Mouse (Mus musculus): ENCODE data around the gene Zbtb8b.
"Not testable (repeated sequence)": the region's sequence is repeated elsewhere in the genome, so short reads cannot be mapped to it uniquely, and the experiment has no call there.

Gene Zbtb8b

GRCm38 (mm10) chr4:129418321-129418720 is 22.3 kb downstream of the Zbtb8b start:
- intact Hi-C loops (cut with DNase I), result no loop called here

GRCm38 (mm10) chr4:129416478-129416877 is 24.2 kb downstream of the Zbtb8b start:
- intact Hi-C loops (cut with DNase I), result no loop called here

- intact Hi-C loops (cut with DNase I), result no loop called here
Observed at GRCm38 (mm10) chr4:129415892-129416291, 24.8 kb downstream of the Zbtb8b start.

GRCm38 (mm10) chr4:129410991-129411390 is 29.7 kb downstream of the Zbtb8b start:
- intact Hi-C loops (cut with DNase I), result no loop called here

- intact Hi-C loops (cut with DNase I), result not testable (repeated sequence)
Observed at GRCm38 (mm10) chr4:129410532-129410931, 30.1 kb downstream of the Zbtb8b start.

GRCm38 (mm10) chr4:129406447-129406846 is 34.2 kb downstream of the Zbtb8b start:
- intact Hi-C loops (cut with DNase I), result no loop called here

GRCm38 (mm10) chr4:129399813-129400212 is 40.8 kb downstream of the Zbtb8b start:
- intact Hi-C loops (cut with DNase I), result no loop called here

GRCm38 (mm10) chr4:129396960-129397359 is 43.7 kb downstream of the Zbtb8b start:
- intact Hi-C loops (cut with DNase I), result no loop called here

- intact Hi-C loops (cut with DNase I), result no loop called here
Observed at GRCm38 (mm10) chr4:129394089-129394870, 46.4 kb downstream of the Zbtb8b start.

GRCm38 (mm10) chr4:129390936-129391557 is 49.6 kb downstream of the Zbtb8b start:
- intact Hi-C loops (cut with DNase I), result no loop called here

GRCm38 (mm10) chr4:129390216-129390743 is 50.4 kb downstream of the Zbtb8b start:
- intact Hi-C loops (cut with DNase I), result no loop called here

- intact Hi-C loops (cut with DNase I), result no loop called here
Observed at GRCm38 (mm10) chr4:129388404-129388803, 52.2 kb downstream of the Zbtb8b start.

- intact Hi-C loops (cut with DNase I), result no loop called here
Observed at GRCm38 (mm10) chr4:129386989-129387388, 53.7 kb downstream of the Zbtb8b start.

GRCm38 (mm10) chr4:129386269-129386946 is 54.2 kb downstream of the Zbtb8b start:
- intact Hi-C loops (cut with DNase I), result no loop called here

- intact Hi-C loops (cut with DNase I), result no loop called here
Observed at GRCm38 (mm10) chr4:129385685-129386084, 55.0 kb downstream of the Zbtb8b start.

GRCm38 (mm10) chr4:129384440-129384839 is 56.2 kb downstream of the Zbtb8b start:
- intact Hi-C loops (cut with DNase I), result no loop called here

- intact Hi-C loops (cut with DNase I), result no loop called here
Observed at GRCm38 (mm10) chr4:129383586-129383985, 57.1 kb downstream of the Zbtb8b start.

- intact Hi-C loops (cut with DNase I), result no loop called here
Observed at GRCm38 (mm10) chr4:129382488-129382887, 58.2 kb downstream of the Zbtb8b start.

GRCm38 (mm10) chr4:129382029-129382428 is 58.6 kb downstream of the Zbtb8b start:
- intact Hi-C loops (cut with DNase I), result no loop called here

GRCm38 (mm10) chr4:129381148-129381547 is 59.5 kb downstream of the Zbtb8b start:
- intact Hi-C loops (cut with DNase I), result no loop called here

GRCm38 (mm10) chr4:129379805-129380204 is 60.8 kb downstream of the Zbtb8b start:
- intact Hi-C loops (cut with DNase I), result loop anchor here (5.0 kb wide), 1 partner anchor 43 kb away; the partner anchor contains the start of genes Rbbp4 and Zbtb8os
